Mouse (Mus musculus) kidney, embryonic 15.5 days (tissue): ENCODE measurements at regions not wholly inside any gene's neighbourhood (a gene's known extent, or its start where the extent isn't known, plus 50 kb on each side); places are given as distances from the start of the nearest gene placed in this dataset.

ENCODE experiments used
- ATAC-seq: fragments of 200-750 bp; cut with Nextera tagmentation; replicated peaks from 2 replicates; pipeline ENCODE4 v1.8.0; 2017; ENCODE audit warnings: moderate TSS enrichment; ENCODE audit not compliant: low FRiP score
- H3K27ac ChIP-seq: fragments of 300-500 bp; sonication (generic); 2 replicates; pipeline ENCODE4 v1.5.1; 2015; ENCODE audit warnings: mild to moderate bottlenecking, inconsistent platforms
- H3K27me3 ChIP-seq: fragments of 300-500 bp; sonication (generic); 2 replicates; pipeline ENCODE4 v1.6.1; 2015; ENCODE audit warnings: inconsistent platforms
- H3K36me3 ChIP-seq: fragments of 300-500 bp; sonication (generic); 2 replicates; pipeline ENCODE4 v1.6.1; 2015; ENCODE audit warnings: inconsistent platforms
- H3K4me1 ChIP-seq: fragments of 300-500 bp; sonication (generic); 2 replicates; pipeline ENCODE4 v1.6.1; 2015; ENCODE audit warnings: inconsistent platforms
- H3K4me2 ChIP-seq: fragments of 300-500 bp; sonication (generic); 2 replicates; pipeline ENCODE4 v1.6.1; 2015; ENCODE audit warnings: moderate library complexity, mild to moderate bottlenecking, inconsistent platforms
- H3K4me3 ChIP-seq: fragments of 300-500 bp; sonication (generic); replicated peaks from 2 replicates; pipeline ENCODE4 v1.5.1; 2015; ENCODE audit warnings: mild to moderate bottlenecking, inconsistent platforms
- H3K9ac ChIP-seq: fragments of 300-500 bp; sonication (generic); 2 replicates; pipeline ENCODE4 v1.6.1; 2015; ENCODE audit warnings: mild to moderate bottlenecking, inconsistent platforms
- H3K9me3 ChIP-seq: fragments of 300-500 bp; sonication (generic); replicated peaks from 2 replicates; pipeline ENCODE4 v1.6.1; 2016; ENCODE audit warnings: inconsistent platforms
- WGBS: fragments of 180-500 bp; shearing (Covaris S2); methylation state at CpG from one replicate; pipeline ENCODE4 v1.1.7; 2015; ENCODE audit warnings: mixed read lengths; 5-methylcytosine and 5-hydroxymethylcytosine counted together

DNA sequence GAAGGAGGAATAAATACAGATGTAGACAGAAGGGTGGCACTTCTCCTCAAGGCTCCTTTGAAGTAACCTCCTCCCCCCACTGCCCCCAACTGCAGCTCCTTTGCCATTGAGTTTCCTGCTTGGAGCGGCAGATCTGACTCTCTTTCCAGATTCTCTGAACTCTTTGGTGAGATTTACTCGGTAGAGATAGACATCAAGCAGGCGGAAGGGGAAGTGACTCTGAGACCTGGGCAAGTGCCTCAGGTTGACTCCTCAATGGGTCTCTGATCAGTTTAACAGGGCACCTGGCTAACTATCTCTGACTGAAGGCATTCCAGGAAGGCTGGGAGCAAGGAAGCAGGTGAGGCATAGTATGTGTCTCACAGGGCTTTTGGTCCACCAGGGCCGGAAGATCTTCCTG lies 73.6 kb upstream of the Pmepa1 start:
- no peak overlapping the region for H3K4me3 ChIP-seq
- 77% methylated on average over 4 of the region's 4 CpGs for WGBS
- no peaks in the 10 kb centered on the region for H3K9me3 ChIP-seq
- H3K4me2 ChIP-seq: no peak overlapping the region
- no peak for ATAC-seq
- peaks cover 33% of the 10 kb centered on the region for H3K4me1 ChIP-seq
- no peaks in the 10 kb centered on the region for H3K36me3 ChIP-seq
- H3K27ac ChIP-seq: no peak overlapping the region
- H3K27me3 ChIP-seq: peaks cover 12% of the 10 kb centered on the region; the same call in 1 of the 2 replicates
- no peak overlapping the region for H3K9ac ChIP-seq

- no peak overlapping the region for H3K9ac ChIP-seq
- H3K27ac ChIP-seq: no peak overlapping the region
- no peak overlapping the region for H3K4me2 ChIP-seq
- WGBS: 89% methylated on average over 3 of the region's 3 CpGs
- H3K4me1 ChIP-seq: peaks cover 33% of the 10 kb centered on the region
- peaks cover 12% of the 10 kb centered on the region; the same call in 1 of the 2 replicates for H3K27me3 ChIP-seq
- ATAC-seq: no peak
- no peaks in the 10 kb centered on the region for H3K9me3 ChIP-seq
- H3K4me3 ChIP-seq: no peak overlapping the region
- no peaks in the 10 kb centered on the region for H3K36me3 ChIP-seq
These were observed 74.1 kb upstream of the Pmepa1 start for GRCm38 (mm10) chr2:173350405-173350804.

DNA sequence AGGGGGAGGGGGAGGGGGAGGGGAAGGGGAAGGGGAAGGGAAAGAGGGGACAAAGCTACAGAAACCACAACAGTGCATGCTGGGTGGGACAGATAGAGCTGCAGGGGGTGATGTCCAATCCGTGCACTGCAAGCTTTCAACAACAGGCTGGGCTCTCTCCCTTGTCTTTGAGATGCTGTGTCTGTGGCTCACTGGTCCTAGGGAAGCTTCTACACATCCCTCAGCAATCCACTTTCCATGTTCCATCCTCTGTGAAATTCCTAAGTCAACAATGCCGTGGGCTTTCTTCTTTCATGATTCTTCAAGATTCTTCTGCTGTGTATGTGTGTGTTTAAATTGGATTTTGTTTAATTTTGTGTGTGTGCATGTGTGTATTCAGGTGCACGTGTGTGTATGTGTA lies 74.5 kb upstream of the Pmepa1 start:
- Histone ChIP-seq H3K4me1 (peaks cover 33% of the 10 kb centered on the region), H3K9me3 (no peaks in the 10 kb centered on the region), H3K27ac (0 out of 2 replicates have a peak overlapping the region, but pooled peaks have one; percentile 91), H3K4me2 (no peak overlapping the region), H3K9ac (no peak overlapping the region), H3K36me3 (no peaks in the 10 kb centered on the region), H3K27me3 (peaks cover 12% of the 10 kb centered on the region; the same call in 1 of the 2 replicates), H3K4me3 (no peak overlapping the region)
- WGBS: 67% methylated on average over 3 of the region's 3 CpGs
- no peak for ATAC-seq

DNA sequence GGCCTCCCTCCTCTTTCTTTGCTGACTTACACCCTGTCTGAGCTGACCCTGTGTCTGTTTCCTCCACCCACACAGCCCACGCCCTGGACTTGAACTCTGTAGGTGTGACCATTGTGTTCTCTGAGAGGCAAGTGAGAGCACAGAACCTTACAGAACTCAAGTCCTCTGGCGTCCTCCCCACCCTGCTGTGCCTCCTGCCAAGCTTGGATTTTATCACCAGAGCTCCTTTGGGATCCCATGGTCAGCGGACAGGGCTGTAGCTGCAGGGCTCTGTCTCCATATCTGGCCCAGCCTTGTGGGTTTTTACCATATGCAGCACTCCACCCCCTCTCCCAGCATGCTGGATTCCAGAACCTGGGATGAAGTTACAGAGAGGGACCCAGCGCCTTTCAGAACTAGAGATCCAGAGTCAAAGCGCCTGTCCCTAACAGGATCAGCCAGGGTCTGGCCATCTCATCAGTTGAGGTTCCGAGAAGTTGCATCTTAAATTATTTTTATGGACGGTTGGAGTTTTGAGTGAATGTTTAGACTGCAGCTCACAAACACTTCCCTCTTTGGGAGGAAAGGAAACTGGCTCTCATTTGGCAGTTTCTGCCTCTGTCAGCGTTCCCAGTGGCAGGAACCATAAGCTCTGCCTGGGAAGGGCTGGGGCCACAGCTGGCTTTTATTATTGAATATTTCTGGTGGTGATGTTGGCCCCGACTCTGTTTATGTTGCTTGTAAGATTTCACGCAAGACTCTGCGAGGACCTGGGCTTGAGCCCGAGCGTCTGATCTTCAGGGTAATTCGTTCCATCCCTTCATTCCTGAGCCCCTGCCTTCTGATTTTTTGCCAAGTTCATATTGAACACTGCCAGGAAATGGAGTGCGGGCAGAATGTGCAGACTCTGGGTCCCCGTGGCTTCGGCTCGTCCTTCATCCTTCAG lies 75.8 kb upstream of the Pmepa1 start:
- Histone ChIP-seq H3K36me3 (no peaks in the 10 kb centered on the region), H3K4me2 (0 out of 2 replicates have a peak overlapping the region, but pooled peaks have one; percentile 9), H3K27me3 (peaks cover 3% of the 10 kb centered on the region; the same call in 1 of the 2 replicates), H3K4me1 (peaks cover 33% of the 10 kb centered on the region), H3K27ac (peak overlapping the region; percentile 91), H3K4me3 (no peak overlapping the region), H3K9ac (no peak overlapping the region), H3K9me3 (no peaks in the 10 kb centered on the region)
- WGBS: 33% methylated on average over 18 of the region's 18 CpGs
- ATAC-seq: peak; percentile 63

DNA sequence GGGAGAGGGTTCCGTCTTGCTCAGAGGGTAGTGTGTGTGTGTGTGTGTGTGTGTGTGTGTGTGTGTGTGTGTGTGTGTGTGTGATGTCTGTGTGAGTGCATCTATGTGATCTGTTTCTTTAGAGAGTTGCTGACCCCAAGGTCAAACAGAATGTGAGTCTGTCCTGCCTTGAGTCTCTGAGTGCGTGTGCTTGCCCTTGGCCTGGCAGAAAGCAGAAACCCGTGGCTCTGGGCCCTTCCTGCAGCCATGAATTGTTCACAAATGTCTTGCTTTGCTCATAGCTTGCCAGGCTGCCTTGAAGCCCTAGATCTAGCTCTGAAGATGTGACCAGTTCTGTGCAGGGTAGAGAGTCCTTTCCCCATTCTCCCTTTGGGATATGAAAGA lies 76.4 kb upstream of the Pmepa1 start:
- Histone ChIP-seq H3K4me3 (no peak overlapping the region), H3K4me1 (peaks cover 35% of the 10 kb centered on the region), H3K4me2 (peak overlapping the region; percentile 9; the same call in 1 of the 2 replicates), H3K27ac (peak overlapping the region; percentile 91), H3K9ac (no peak overlapping the region), H3K27me3 (no peaks in the 10 kb centered on the region), H3K36me3 (no peaks in the 10 kb centered on the region), H3K9me3 (no peaks in the 10 kb centered on the region)
- no peak for ATAC-seq
- WGBS: 33% methylated on average over 3 of the region's 3 CpGs

- Histone ChIP-seq H3K9ac (no peak overlapping the region), H3K27ac (peak overlapping the region; percentile 91), H3K4me2 (no peak overlapping the region), H3K9me3 (no peaks in the 10 kb centered on the region), H3K4me1 (peaks cover 35% of the 10 kb centered on the region), H3K36me3 (no peaks in the 10 kb centered on the region), H3K27me3 (no peaks in the 10 kb centered on the region), H3K4me3 (no peak overlapping the region)
- 67% methylated on average over 16 of the region's 16 CpGs for WGBS
- ATAC-seq: no peak
These were observed 77.3 kb upstream of the Pmepa1 start for GRCm38 (mm10) chr2:173353435-173354241.

- no peaks in the 10 kb centered on the region for H3K9me3 ChIP-seq
- peaks cover 25% of the 10 kb centered on the region for H3K4me1 ChIP-seq
- 69% methylated on average over 5 of the region's 5 CpGs for WGBS
- no peak overlapping the region for H3K9ac ChIP-seq
- H3K4me3 ChIP-seq: no peak overlapping the region
- no peak for ATAC-seq
- no peaks in the 10 kb centered on the region for H3K27me3 ChIP-seq
- no peak overlapping the region for H3K27ac ChIP-seq
- no peaks in the 10 kb centered on the region for H3K36me3 ChIP-seq
- H3K4me2 ChIP-seq: no peak overlapping the region
These were observed 80.5 kb upstream of the Pmepa1 start for GRCm38 (mm10) chr2:173356786-173357185.

DNA sequence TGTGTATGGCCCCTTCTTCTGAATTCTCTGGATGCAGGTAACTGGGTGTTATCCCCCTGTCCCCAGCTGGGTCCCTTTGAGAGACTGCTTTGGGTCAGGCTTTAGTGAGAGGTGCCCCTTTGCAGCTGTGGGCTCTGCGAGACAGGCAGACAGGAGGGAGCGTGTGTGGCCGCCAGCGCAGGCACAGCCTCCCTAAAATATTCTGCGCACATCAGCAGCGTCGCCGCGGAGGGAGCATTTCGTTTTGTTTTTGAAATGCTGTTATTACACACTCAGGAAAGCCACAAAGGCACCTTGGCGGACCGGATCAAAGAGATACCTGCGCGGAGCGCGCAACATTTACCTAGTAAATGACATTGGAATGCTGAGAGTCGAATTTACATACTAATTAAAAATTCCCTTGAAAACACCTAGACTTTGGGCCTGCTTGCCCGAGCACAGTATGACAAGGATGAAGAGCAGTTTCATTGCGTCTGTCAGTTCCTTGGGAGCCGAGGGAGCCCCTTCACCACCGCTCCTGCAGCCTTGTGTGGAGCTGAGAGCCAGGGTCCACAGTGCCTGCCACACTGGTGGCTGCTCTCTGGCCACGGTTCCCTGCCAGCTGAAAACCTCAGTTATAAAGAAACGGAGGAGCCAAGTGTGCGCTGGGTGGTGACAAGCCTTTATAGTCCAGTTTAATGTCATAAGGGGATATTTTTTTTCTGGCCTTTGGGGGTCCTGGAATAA lies 89.3 kb upstream of the Pmepa1 start:
- peak overlapping the region; percentile 9; the same call in 1 of the 2 replicates for H3K4me3 ChIP-seq
- peak overlapping the region; percentile 44 for H3K4me2 ChIP-seq
- H3K9ac ChIP-seq: no peak overlapping the region
- no peak for ATAC-seq
- 13% methylated on average over 24 of the region's 24 CpGs for WGBS
- no peak overlapping the region for H3K27ac ChIP-seq
- H3K27me3 ChIP-seq: peaks cover 35% of the 10 kb centered on the region
- H3K4me1 ChIP-seq: peaks cover 10% of the 10 kb centered on the region
- H3K36me3 ChIP-seq: no peaks in the 10 kb centered on the region
- no peaks in the 10 kb centered on the region for H3K9me3 ChIP-seq

DNA sequence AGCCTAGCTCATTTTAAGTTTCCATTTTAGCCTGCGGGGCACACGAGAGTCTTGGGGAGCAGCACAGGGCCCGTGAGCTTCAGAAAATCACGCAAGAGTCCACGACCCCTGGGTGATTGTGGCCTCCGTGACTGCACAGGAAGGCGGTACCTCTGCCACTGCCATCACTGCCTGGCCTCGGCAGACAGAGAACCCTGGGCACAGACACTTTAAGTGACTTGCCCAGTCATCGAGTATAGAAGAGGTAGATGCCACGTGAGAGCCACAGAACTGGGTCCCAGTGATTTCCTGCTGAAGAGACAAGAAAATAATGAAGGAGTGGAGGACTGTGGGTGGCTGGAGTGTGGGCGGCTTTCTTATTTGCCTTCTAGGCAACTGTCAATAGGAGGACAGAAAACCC lies 90.4 kb upstream of the Pmepa1 start:
- WGBS: 81% methylated on average over 11 of the region's 11 CpGs
- H3K4me3 ChIP-seq: no peak overlapping the region
- no peak overlapping the region for H3K4me2 ChIP-seq
- H3K9me3 ChIP-seq: 0 out of 2 replicates have a peak, but pooled peaks cover 2% of the 10 kb centered on the region
- no peaks in the 10 kb centered on the region for H3K36me3 ChIP-seq
- H3K27me3 ChIP-seq: peaks cover 35% of the 10 kb centered on the region
- H3K9ac ChIP-seq: no peak overlapping the region
- peaks cover 10% of the 10 kb centered on the region for H3K4me1 ChIP-seq
- no peak overlapping the region for H3K27ac ChIP-seq
- no peak for ATAC-seq

- WGBS: 35% methylated on average over 7 of the region's 7 CpGs
- ATAC-seq: no peak
- no peak overlapping the region for H3K9ac ChIP-seq
- H3K4me3 ChIP-seq: no peak overlapping the region
- peaks cover 5% of the 10 kb centered on the region; the same call in 1 of the 2 replicates for H3K9me3 ChIP-seq
- H3K4me1 ChIP-seq: peaks cover 10% of the 10 kb centered on the region
- H3K27me3 ChIP-seq: peaks cover 28% of the 10 kb centered on the region
- H3K27ac ChIP-seq: no peak overlapping the region
- H3K4me2 ChIP-seq: no peak overlapping the region
- H3K36me3 ChIP-seq: no peaks in the 10 kb centered on the region
These were observed 92.6 kb upstream of the Pmepa1 start for GRCm38 (mm10) chr2:173368899-173369298.

DNA sequence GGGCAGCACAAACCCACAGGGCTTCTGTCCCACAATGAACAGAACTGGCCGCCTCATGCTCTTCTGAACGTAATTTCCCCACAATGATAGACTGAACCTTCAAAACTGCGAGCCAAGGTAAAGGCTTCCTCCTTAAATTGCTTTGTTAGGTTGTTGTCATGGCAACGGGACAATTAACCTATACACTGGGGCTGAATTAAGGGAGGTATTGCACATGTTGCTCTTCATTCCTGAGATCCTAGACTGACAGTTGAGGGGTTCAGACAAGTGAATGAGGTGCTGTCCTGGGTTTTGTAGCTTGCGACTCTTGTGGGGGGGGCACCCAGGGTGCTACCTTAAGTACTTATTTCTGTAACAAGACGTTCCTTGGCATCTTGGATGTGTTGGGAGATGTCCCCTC lies 100.6 kb upstream of the Pmepa1 start:
- 82% methylated on average over 6 of the region's 6 CpGs for WGBS
- no peak overlapping the region for H3K9ac ChIP-seq
- H3K4me2 ChIP-seq: no peak overlapping the region
- no peak overlapping the region for H3K27ac ChIP-seq
- no peak overlapping the region for H3K4me3 ChIP-seq
- no peak for ATAC-seq
- peaks cover 41% of the 10 kb centered on the region for H3K4me1 ChIP-seq
- no peaks in the 10 kb centered on the region for H3K36me3 ChIP-seq
- peaks cover 3% of the 10 kb centered on the region; the same call in 1 of the 2 replicates for H3K9me3 ChIP-seq
- H3K27me3 ChIP-seq: no peaks in the 10 kb centered on the region
